Mouse (Mus musculus): ENCODE results near the gene Trmt112. TPM values are rescaled to one million over a fixed set of nuclear protein-coding genes. Genes with fewer than 3 reads are reported as not detected.

Trmt112 gene
- total and polyA plus RNA-seq, 3 experiments, result 32.0 to 67.9 (median 38.5) TPM

DNA sequence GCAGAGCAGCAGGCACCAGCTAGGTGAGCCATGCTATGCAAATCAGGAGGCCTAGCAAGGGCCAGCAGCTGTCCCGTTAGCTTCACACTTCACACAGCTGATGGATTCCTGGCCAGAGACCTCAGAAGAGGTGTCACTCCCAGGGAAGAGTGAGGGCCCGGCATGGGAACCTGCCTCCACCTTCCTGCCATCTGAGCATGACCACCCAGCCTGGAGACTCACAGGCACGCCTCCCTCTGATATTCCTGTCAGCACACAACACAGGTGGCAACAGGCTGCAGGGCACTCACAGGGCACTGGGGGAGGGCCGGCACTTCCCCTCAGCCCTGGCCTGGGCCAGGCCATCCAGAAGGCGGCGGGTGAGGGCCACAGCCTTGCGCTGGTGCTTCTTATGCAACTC is 45.9 kb downstream of the Trmt112 start:
- H3K27me3 ChIP-seq (ENCODE audit: control insufficient read depth, insufficient read depth, low read length), result no peaks in the 10 kb centered on the region
- H3K27ac ChIP-seq, result peak overlapping the region; percentile 7; the same call in 1 of the 2 replicates
- H3K36me3 ChIP-seq (ENCODE audit: control insufficient read depth, insufficient read depth, low read length), result no peaks in the 10 kb centered on the region
- peaks cover 7% of the 10 kb centered on the region for H3K4me1 ChIP-seq (ENCODE audit: control insufficient read depth, insufficient read depth, low read length)
- intact Hi-C loops (cut with DNase I), result no loop called here
- no peak overlapping the region for H3K9ac ChIP-seq (ENCODE audit: low read depth, low read length)
- no peak overlapping the region for H3K4me3 ChIP-seq
- TF ChIP-seq EP300 (IDR thresholded peaks at IDR 0.05; ENCODE audit: insufficient read depth, low read depth, low read length) (0 out of 2 replicates have a peak, but pooled peaks have one; percentile 29), CTCF (IDR thresholded peaks at IDR 0.05) (peak; percentile 22), POLR2A (IDR thresholded peaks at IDR 0.05; ENCODE audit: insufficient read depth, low read depth, low read length) (no peak)
- DNase-seq, result peak in 1 of 2 experiments; percentile 49
- H3K79me2 ChIP-seq (replicated peaks; ENCODE audit: control insufficient read depth, insufficient read depth, low read length), result no peaks in the 10 kb centered on the region
- WGBS, result 64% methylated on average over 7 of the region's 7 CpGs

DNA sequence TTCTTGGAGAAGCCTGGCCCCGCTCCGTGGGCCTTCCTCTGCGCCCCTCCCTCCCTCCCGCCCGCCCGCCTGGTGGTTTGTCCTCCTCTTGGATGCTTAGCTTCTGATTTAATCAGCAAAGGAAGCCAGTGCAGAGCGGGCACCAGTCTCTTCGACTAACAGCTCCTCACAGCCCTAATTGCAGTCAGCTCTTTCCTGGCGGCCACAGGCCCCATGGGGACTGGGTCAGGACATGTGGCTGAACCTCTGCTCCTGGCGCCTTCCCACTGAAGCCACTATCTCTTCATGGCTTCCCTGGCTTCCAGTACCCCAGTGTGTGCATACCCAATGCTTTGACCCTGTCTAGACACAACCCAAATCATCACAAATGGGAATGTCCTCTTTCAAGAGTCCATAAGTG is 47.0 kb downstream of the Trmt112 start:
- 81% methylated on average over 10 of the region's 10 CpGs for WGBS
- Histone ChIP-seq H3K4me3 (no peak overlapping the region), H3K4me1 (ENCODE audit: control insufficient read depth, insufficient read depth, low read length) (peaks cover 7% of the 10 kb centered on the region), H3K36me3 (ENCODE audit: control insufficient read depth, insufficient read depth, low read length) (no peaks in the 10 kb centered on the region), H3K9ac (ENCODE audit: low read depth, low read length) (no peak overlapping the region), H3K27ac (no peak overlapping the region), H3K79me2 (replicated peaks; ENCODE audit: control insufficient read depth, insufficient read depth, low read length) (no peaks in the 10 kb centered on the region), H3K27me3 (ENCODE audit: control insufficient read depth, insufficient read depth, low read length) (no peaks in the 10 kb centered on the region)
- no peak for DNase-seq
- TF ChIP-seq POLR2A (IDR thresholded peaks at IDR 0.05; ENCODE audit: insufficient read depth, low read depth, low read length), result no peak
- no peak for TF ChIP-seq EP300 (IDR thresholded peaks at IDR 0.05; ENCODE audit: insufficient read depth, low read depth, low read length)
- TF ChIP-seq CTCF (IDR thresholded peaks at IDR 0.05), result no peak
- intact Hi-C loops (cut with DNase I), result no loop called here

Small RNAs within 50 kb of the gene (microRNA-seq; reads per million reads assigned to microRNA genes)
- 5.0 to 7.9 reads per million in 2 experiments for gene Mir6990

Other genes with a start within 250 kb of the Trmt112 start
- 10 to 100 TPM; 15.9 to 17.9 TPM for gene Rps6ka4, start 69.1 kb upstream of the Trmt112 start, total RNA-seq (2021)
- gene Rps6ka4, start 69.1 kb upstream of the Trmt112 start, polyA plus RNA-seq (2012; rRNA removed), result 11.8 and 12.9 TPM in 2 replicates
- 1 to 10 TPM in 1 of 2 experiments, under 1 TPM in 1; 0.86 to 1.0 TPM for gene Ccdc88b, start 51.5 kb upstream of the Trmt112 start, total RNA-seq (2021)
- 0.94 and 1.8 TPM in 2 replicates for gene Ccdc88b, start 51.5 kb upstream of the Trmt112 start, polyA plus RNA-seq (2012; rRNA removed)
- gene Prdx5, start 408 bp downstream of the Trmt112 start, total RNA-seq (2021), result 100 to 1,000 TPM; 651 to 766 TPM
- 411 and 490 TPM in 2 replicates for gene Prdx5, start 408 bp downstream of the Trmt112 start, polyA plus RNA-seq (2012; rRNA removed)
- 100 to 1,000 TPM; 156 to 180 TPM for gene Esrra, start 12.1 kb downstream of the Trmt112 start, total RNA-seq (2021)
- gene Esrra, start 12.1 kb downstream of the Trmt112 start, polyA plus RNA-seq (2012; rRNA removed), result 135 and 152 TPM in 2 replicates
- not detected for gene Catsperz, start 15.7 kb downstream of the Trmt112 start, total RNA-seq (2021)
- gene Catsperz, start 15.7 kb downstream of the Trmt112 start, polyA plus RNA-seq (2012; rRNA removed), result 0.23 and 0.64 TPM in 2 replicates
- gene Kcnk4, start 24.8 kb downstream of the Trmt112 start, total RNA-seq (2021), result not detected
- 0.21 TPM in 1 of 2 replicates, not detected in the other for gene Kcnk4, start 24.8 kb downstream of the Trmt112 start, polyA plus RNA-seq (2012; rRNA removed)
- 10 to 100 TPM; 21.1 to 25.8 TPM for gene Bad, start 32.2 kb downstream of the Trmt112 start, total RNA-seq (2021)
- gene Bad, start 32.2 kb downstream of the Trmt112 start, polyA plus RNA-seq (2012; rRNA removed), result 30.6 and 33.5 TPM in 2 replicates
- gene Gpr137, start 32.8 kb downstream of the Trmt112 start, total RNA-seq (2021), result 10 to 100 TPM; 34.1 to 35.4 TPM
- 53.4 and 60.4 TPM in 2 replicates for gene Gpr137, start 32.8 kb downstream of the Trmt112 start, polyA plus RNA-seq (2012; rRNA removed)
- gene Ppp1r14b, start 65.3 kb downstream of the Trmt112 start, total RNA-seq (2021), result 10 to 100 TPM; 85.8 to 91.0 TPM
- 42.3 and 56.8 TPM in 2 replicates for gene Ppp1r14b, start 65.3 kb downstream of the Trmt112 start, polyA plus RNA-seq (2012; rRNA removed)
- 10 to 100 TPM; 14.6 to 15.2 TPM for gene Plcb3, start 66.8 kb downstream of the Trmt112 start, total RNA-seq (2021)
- gene Plcb3, start 66.8 kb downstream of the Trmt112 start, polyA plus RNA-seq (2012; rRNA removed), result 27.5 and 33.7 TPM in 2 replicates
- gene Fkbp2, start 70.8 kb downstream of the Trmt112 start, total RNA-seq (2021), result 10 to 100 TPM; 23.2 to 24.7 TPM
- 21.1 and 27.6 TPM in 2 replicates for gene Fkbp2, start 70.8 kb downstream of the Trmt112 start, polyA plus RNA-seq (2012; rRNA removed)
- gene Vegfb, start 78.0 kb downstream of the Trmt112 start, total RNA-seq (2021), result 100 to 1,000 TPM; 413 to 501 TPM
- gene Vegfb, start 78.0 kb downstream of the Trmt112 start, polyA plus RNA-seq (2012; rRNA removed), result 257 and 355 TPM in 2 replicates
- gene Dnajc4, start 82.9 kb downstream of the Trmt112 start, total RNA-seq (2021), result 10 to 100 TPM; 45.6 to 57.4 TPM
- 57.6 and 68.4 TPM in 2 replicates for gene Dnajc4, start 82.9 kb downstream of the Trmt112 start, polyA plus RNA-seq (2012; rRNA removed)
- 10 to 100 TPM; 25.5 to 33.6 TPM for gene Nudt22, start 86.4 kb downstream of the Trmt112 start, total RNA-seq (2021)
- gene Nudt22, start 86.4 kb downstream of the Trmt112 start, polyA plus RNA-seq (2012; rRNA removed), result 44.5 and 47.4 TPM in 2 replicates
- gene Trpt1, start 86.4 kb downstream of the Trmt112 start, total RNA-seq (2021), result 10 to 100 TPM; 20.7 to 26.3 TPM
- gene Trpt1, start 86.4 kb downstream of the Trmt112 start, polyA plus RNA-seq (2012; rRNA removed), result 26.4 and 30.7 TPM in 2 replicates
- gene Fermt3, start 109.8 kb downstream of the Trmt112 start, total RNA-seq (2021), result 1 to 10 TPM; 5.2 to 9.0 TPM
- 4.7 and 7.8 TPM in 2 replicates for gene Fermt3, start 109.8 kb downstream of the Trmt112 start, polyA plus RNA-seq (2012; rRNA removed)
- gene Stip1, start 130.3 kb downstream of the Trmt112 start, total RNA-seq (2021), result 100 to 1,000 TPM; 117 to 121 TPM
- 49.9 and 80.2 TPM in 2 replicates for gene Stip1, start 130.3 kb downstream of the Trmt112 start, polyA plus RNA-seq (2012; rRNA removed)
- 100 to 1,000 TPM; 262 to 309 TPM for gene Macrod1, start 147.1 kb downstream of the Trmt112 start, total RNA-seq (2021)
- 260 and 278 TPM in 2 replicates for gene Macrod1, start 147.1 kb downstream of the Trmt112 start, polyA plus RNA-seq (2012; rRNA removed)
- 1 to 10 TPM; 1.1 to 1.2 TPM for gene Flrt1, start 196.0 kb downstream of the Trmt112 start, total RNA-seq (2021)
- 0.84 and 0.94 TPM in 2 replicates for gene Flrt1, start 196.0 kb downstream of the Trmt112 start, polyA plus RNA-seq (2012; rRNA removed)

All from heart, adult 2 months (tissue).